ENCODE assay signal across 24 mouse cellular contexts in the genomic region with DNA sequence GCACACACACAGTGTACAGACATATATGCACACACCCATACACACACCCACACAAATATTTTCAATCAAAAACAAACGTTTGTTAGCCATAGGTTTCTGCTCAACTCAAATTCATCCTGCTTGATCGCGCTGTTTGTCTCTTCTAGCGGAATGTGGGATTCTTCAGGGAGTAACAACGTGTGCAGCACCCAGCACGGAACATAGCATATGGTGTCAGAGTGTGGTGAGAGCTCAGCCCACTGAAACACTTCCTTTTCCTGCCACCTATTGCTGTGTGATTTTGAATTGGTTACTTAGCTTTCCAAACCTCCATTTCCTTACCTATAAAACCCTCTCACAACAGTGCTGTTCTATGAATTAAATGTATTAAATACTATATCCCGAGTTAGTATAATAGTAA.
"Had no signal": no experiment of that assay in that cellular context is flagged by ENCODE, and none has a peak within 500 bp of the region (broad histone marks: within the 10 kb centered on the region; RNA-seq: fewer than 3 reads in every experiment).

No protein-coding gene starts in this region.

- H3K4me1 ChIP-seq: intestine, embryonic 15.5 days had no signal

- DNase-seq: gastrocnemius, adult 2 months; gastrocnemius, postnatal 10 days; gastrocnemius, postnatal 25 days; heart, adult 2 months; heart, postnatal 10 days; heart, postnatal 4 days; kidney, adult 18-20 months; kidney, adult 8-10 months; kidney, postnatal 14 days; kidney, postnatal 36 days; left cerebral cortex, postnatal 4 days had no signal

- ATAC-seq: hindbrain, embryonic 16.5 days; inflammation-experienced regulatory T-cells, adult 6 months; intestine, embryonic 15.5 days; intestine, postnatal 0 days; liver, embryonic 12.5 days had no signal

- H3K27ac ChIP-seq: gastrocnemius, adult 2 months; heart, adult 2 months; hindbrain, embryonic 10.5 days; hindbrain, embryonic 12.5 days; hindbrain, embryonic 14.5 days; intestine, embryonic 15.5 days; kidney, postnatal 0 days; limb, embryonic 13.5 days; limb, embryonic 15.5 days; liver, embryonic 12.5 days; liver, embryonic 14.5 days had no signal

- H3K9me3 ChIP-seq: heart, embryonic 12.5 days; hindbrain, embryonic 10.5 days; hindbrain, embryonic 12.5 days; intestine, embryonic 15.5 days; limb, embryonic 13.5 days; limb, embryonic 15.5 days; liver, embryonic 12.5 days had no signal

- H3K27me3 ChIP-seq: heart, embryonic 12.5 days; hindbrain, embryonic 12.5 days; intestine, embryonic 15.5 days; limb, embryonic 13.5 days; limb, embryonic 15.5 days; liver, embryonic 12.5 days had no signal

- H3K4me3 ChIP-seq: gastrocnemius, adult 2 months; heart, adult 2 months; heart, embryonic 12.5 days; hindbrain, embryonic 10.5 days; hindbrain, embryonic 12.5 days; intestine, embryonic 15.5 days; limb, embryonic 13.5 days; limb, embryonic 15.5 days; liver, embryonic 12.5 days had no signal
